Mouse (Mus musculus): Measurements from ENCODE around the gene Hdac5. TPM values are rescaled to one million over a fixed set of nuclear protein-coding genes. Genes with fewer than 3 reads are reported as not detected.

Hdac5 gene
- total and polyA plus RNA-seq, 3 experiments, result 9.1 to 29.3 TPM; not detected in 1

DNA sequence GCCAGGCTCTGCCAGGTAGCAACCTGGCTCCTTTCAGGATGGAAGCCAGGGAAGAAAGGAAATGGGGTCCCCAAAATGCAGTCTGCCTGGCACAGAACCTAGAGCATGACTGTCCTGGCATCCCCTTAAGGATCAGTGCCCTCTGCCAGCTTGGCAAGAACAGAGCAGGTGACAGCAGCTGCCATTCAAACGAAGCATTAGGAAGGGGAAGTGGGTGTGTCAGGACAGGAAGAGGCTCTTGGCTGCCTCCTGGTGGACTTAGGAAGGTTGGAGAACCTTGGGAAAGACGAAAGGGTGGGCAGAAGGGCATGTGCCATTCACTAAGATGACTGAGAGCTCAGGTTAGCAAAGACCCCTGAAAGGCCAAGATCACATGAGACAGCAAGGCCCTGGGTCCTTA lies 20.2 kb downstream of the Hdac5 start (continued):
- 0 out of 2 replicates have a peak, but pooled peaks have one; percentile 45 for TF ChIP-seq ETS1 (IDR thresholded peaks at IDR 0.05; ENCODE audit: low read depth, low read length)
- TF ChIP-seq RAD21 (IDR thresholded peaks at IDR 0.05; ENCODE audit: low read depth, low read length), result peak; percentile 48

DNA sequence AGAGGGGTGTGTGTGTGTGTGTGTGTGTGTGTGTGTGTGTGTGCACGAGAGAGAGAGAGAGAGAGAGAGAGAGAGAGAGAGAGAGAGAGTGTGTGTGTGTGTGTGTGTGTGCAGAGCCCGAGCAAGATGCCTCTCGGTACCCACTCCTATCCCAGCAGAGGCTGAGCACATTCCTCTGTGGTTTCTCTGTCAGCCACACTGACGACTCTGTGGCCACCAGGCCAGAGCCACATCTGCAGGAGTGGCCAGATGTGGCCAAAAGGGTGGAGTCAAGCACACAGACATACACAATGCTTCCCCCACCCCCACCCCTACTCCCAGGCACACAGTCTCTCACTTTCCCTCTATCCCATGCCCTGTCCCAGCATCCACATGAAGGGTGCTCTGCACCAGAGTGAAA lies 21.1 kb downstream of the Hdac5 start:
- Histone ChIP-seq H3K79me2 (ENCODE audit: control insufficient read depth, insufficient read depth, low read length, poor library complexity) (no peaks in the 10 kb centered on the region), H3K27ac (ENCODE audit: control insufficient read depth, low read depth, low read length) (no peak overlapping the region), H3K4me1 (ENCODE audit: control insufficient read depth in 1 of 2, insufficient read depth in 2 of 2, low read length in 2 of 2) (peaks cover 17 to 25% of the 10 kb centered on the region in 2 experiments), H3K36me3 (ENCODE audit: control insufficient read depth in 1 of 2, insufficient read depth in 2 of 2, low read length in 2 of 2) (peaks cover 0 to 2% of the 10 kb centered on the region in 2 experiments; a peak in 2 of 4 replicates), H3K27me3 (ENCODE audit: control insufficient read depth in 1 of 2, insufficient read depth in 2 of 2, low read length in 2 of 2) (no peaks in the 10 kb centered on the region), H3K9ac (ENCODE audit: control insufficient read depth, low read depth, low read length, poor library complexity, severe bottlenecking) (no peak overlapping the region), H3K9me3 (replicated peaks; ENCODE audit: insufficient read depth, low read length) (no peaks in the 10 kb centered on the region), H3K4me3 (ENCODE audit: control insufficient read depth in 1 of 2, insufficient read depth in 1 of 2, low read depth in 2 of 2, low read length in 2 of 2) (no peak overlapping the region)
- TF ChIP-seq MYB (IDR thresholded peaks at IDR 0.05; ENCODE audit: low read depth, low read length) (no peak), TCF12 (IDR thresholded peaks at IDR 0.05; ENCODE audit: low read depth, low read length) (no peak), MEF2A (IDR thresholded peaks at IDR 0.05; ENCODE audit: extremely low read depth, insufficient replicate concordance, low read depth, low read length, poor library complexity, severe bottlenecking) (no peak), ZNF384 (IDR thresholded peaks at IDR 0.05; ENCODE audit: low read depth, low read length) (no peak), SMC3 (IDR thresholded peaks at IDR 0.05; ENCODE audit: low read depth, low read length) (no peak), BHLHE40 (IDR thresholded peaks at IDR 0.05; ENCODE audit: borderline replicate concordance, low read depth, low read length) (no peak), USF1 (IDR thresholded peaks at IDR 0.05; ENCODE audit: low read depth, low read length) (no peak), MAFK (IDR thresholded peaks at IDR 0.05; ENCODE audit: borderline replicate concordance, low read depth, low read length) (no peak), POLR2A (IDR thresholded peaks at IDR 0.05; ENCODE audit: control insufficient read depth in 1 of 2, insufficient read depth in 1 of 2, low read depth in 1 of 2, low read length in 2 of 2, poor library complexity in 1 of 2) (no peak), RCOR1 (IDR thresholded peaks at IDR 0.05; ENCODE audit: low read depth, low read length) (no peak), EP300 (IDR thresholded peaks at IDR 0.05; ENCODE audit: low read depth in 1 of 2, low read length in 2 of 2) (no peak), GATA1 (IDR thresholded peaks at IDR 0.05; ENCODE audit: low read depth, low read length) (no peak), CHD1 (IDR thresholded peaks at IDR 0.05; ENCODE audit: low read depth, low read length) (no peak), MAZ (IDR thresholded peaks at IDR 0.05; ENCODE audit: low read depth, low read length) (no peak), ZMIZ1 (IDR thresholded peaks at IDR 0.05; ENCODE audit: low read depth, low read length) (no peak), ZC3H11A (IDR thresholded peaks at IDR 0.05; ENCODE audit: low read depth, low read length) (no peak), CTCF (IDR thresholded peaks at IDR 0.05 in 2 of 3, conservative IDR thresholded peaks at IDR 0.05 in 1 of 3; ENCODE audit: control insufficient read depth in 1 of 3, insufficient read depth in 1 of 3, low read depth in 2 of 3, low read length in 3 of 3, poor library complexity in 1 of 3, severe bottlenecking in 1 of 3) (no peak), MAX (IDR thresholded peaks at IDR 0.05; ENCODE audit: low read length) (no peak), TAL1 (IDR thresholded peaks at IDR 0.05; ENCODE audit: low read length) (no peak), UBTF (IDR thresholded peaks at IDR 0.05; ENCODE audit: borderline replicate concordance, insufficient read depth, low read depth, low read length) (no peak)
- DNase-seq (ENCODE audit: low read depth, low spot score), result no peak
